Mouse (Mus musculus) myocyte (in vitro differentiated cells): ENCODE results near the gene Olfr287. TPM values are rescaled to one million over a fixed set of nuclear protein-coding genes. Genes with fewer than 3 reads are reported as not detected.

Experiments
- H3K27me3 ChIP-seq: one replicate; pipeline ENCODE4 v1.6.1; 2011; ENCODE audit not compliant: control insufficient read depth, insufficient read depth, insufficient read length
- H3K36me3 ChIP-seq: one replicate; pipeline ENCODE4 v1.6.1; 2011; ENCODE audit not compliant: control insufficient read depth, insufficient read depth
- H3K4me2 ChIP-seq: one replicate; pipeline ENCODE4 v1.6.1; 2011; ENCODE audit warnings: low read depth, control low read depth
- H3K4me3 ChIP-seq: one replicate; pipeline ENCODE4 v1.5.1; 2011; ENCODE audit warnings: mild to moderate bottlenecking, control low read depth, moderate library complexity
- H3K79me2 ChIP-seq: one replicate; pipeline ENCODE4 v1.6.1; 2011; ENCODE audit not compliant: control insufficient read depth, insufficient read depth
- H3ac ChIP-seq: one replicate; pipeline ENCODE4 v1.6.1; 2011; ENCODE audit not compliant: control insufficient read depth, insufficient read length
- CEBPB ChIP-seq: IDR thresholded peaks from 2 replicates; pipeline ENCODE4 v1.6.1; 2011; ENCODE audit warnings: mild to moderate bottlenecking, moderate library complexity; ENCODE audit not compliant: poor library complexity, insufficient read depth, severe bottlenecking
- E2F4 ChIP-seq: IDR thresholded peaks from one replicate; pipeline ENCODE4 v1.6.1; 2011; ENCODE audit warnings: mild to moderate bottlenecking, control low read depth, moderate library complexity; ENCODE audit not compliant: insufficient read depth
- MAX ChIP-seq: IDR thresholded peaks from one replicate; pipeline ENCODE4 v1.6.1; 2011; ENCODE audit warnings: low read depth, mild to moderate bottlenecking, control low read depth
- MYOD1 ChIP-seq, 3 experiments: IDR thresholded peaks; one replicate each; pipeline ENCODE4 v1.6.1; 2011; ENCODE audit warnings: control low read depth in 2 of 3, low read depth in 2 of 3, mild to moderate bottlenecking in 2 of 3, moderate library complexity in 1 of 3; ENCODE audit not compliant: insufficient read length in 2 of 3, control insufficient read depth in 1 of 3
- MYOG ChIP-seq, 3 experiments: IDR thresholded peaks; one replicate each; pipeline ENCODE4 v1.6.1; 2011; ENCODE audit warnings: control low read depth in 2 of 3, low read depth in 2 of 3, mild to moderate bottlenecking in 2 of 3; ENCODE audit not compliant: insufficient read length in 2 of 3, control insufficient read depth in 1 of 3, insufficient read depth in 1 of 3
- POLR2A ChIP-seq: IDR thresholded peaks from one replicate; pipeline ENCODE4 v1.6.1; 2011; ENCODE audit warnings: low read depth, mild to moderate bottlenecking, control low read depth, moderate library complexity; ENCODE audit not compliant: insufficient read length
- POLR2AphosphoS2 ChIP-seq: IDR thresholded peaks from one replicate; pipeline ENCODE4 v1.6.1; 2011; ENCODE audit warnings: low read depth, control low read depth; ENCODE audit not compliant: insufficient read length
- REST ChIP-seq: IDR thresholded peaks from one replicate; pipeline ENCODE4 v1.6.1; 2011; ENCODE audit warnings: mild to moderate bottlenecking, control low read depth, moderate library complexity; ENCODE audit not compliant: insufficient read depth, insufficient read length
- SRF ChIP-seq: IDR thresholded peaks from one replicate; pipeline ENCODE4 v1.6.1; 2011; ENCODE audit warnings: low read depth; ENCODE audit not compliant: control insufficient read depth, insufficient read length
- TCF12 ChIP-seq: IDR thresholded peaks from one replicate; pipeline ENCODE4 v1.6.1; 2011; ENCODE audit warnings: mild to moderate bottlenecking, control low read depth; ENCODE audit not compliant: poor library complexity, insufficient read depth, severe bottlenecking
- TCF3 ChIP-seq: IDR thresholded peaks from one replicate; pipeline ENCODE4 v1.6.1; 2011; ENCODE audit warnings: low read depth, control low read depth; ENCODE audit not compliant: insufficient read length
- USF1 ChIP-seq: IDR thresholded peaks from one replicate; pipeline ENCODE4 v1.6.1; 2011; ENCODE audit warnings: low read depth, mild to moderate bottlenecking, control low read depth, moderate library complexity
- polyA plus RNA-seq: library from polyadenylated mRNA; unstranded; fragments of >200 nt; fragmentation: generic; extraction: Trizol; gene quantifications from one replicate; pipeline ENCODE4 v1.2.1, GENCODE M21; 2012; ENCODE audit warnings: missing spikeins

Gene Olfr287
- polyA plus RNA-seq, 1 experiment = not detected

- Histone ChIP-seq H3K27me3 (peaks cover 19% of the 10 kb centered on the region), H3K4me2 (no peak overlapping the region), H3ac (no peak overlapping the region), H3K79me2 (no peaks in the 10 kb centered on the region), H3K36me3 (no peaks in the 10 kb centered on the region), H3K4me3 (no peak overlapping the region)
- no peak for TF ChIP-seq SRF
- no peak for TF ChIP-seq MYOG (IDR thresholded peaks at IDR 0.05; ENCODE audit: control insufficient read depth in 1 of 3, insufficient read depth in 1 of 3, insufficient read length in 2 of 3, low read depth in 2 of 3)
- no peak for TF ChIP-seq TCF12
Observed at GRCm38 (mm10) chr15:98209676-98210075, 11.2 kb downstream of the Olfr287 start.

GRCm38 (mm10) chr15:98195442-98195841, 25.4 kb downstream of the Olfr287 start, which contains the start of gene Olfr288:
Olfr288 (minus strand) TSS chr15:98195542.
- no peak within 1 kb of the TSS for H3K4me2 ChIP-seq
- no peaks in the 10 kb centered on the region for H3K79me2 ChIP-seq
- no peaks in the 10 kb centered on the region for H3K36me3 ChIP-seq
- H3ac ChIP-seq = no peak within 1 kb of the TSS
- peaks cover 43% of the 10 kb centered on the region for H3K27me3 ChIP-seq
- H3K4me3 ChIP-seq = no peak within 1 kb of the TSS
- no peak for TF ChIP-seq SRF
- TF ChIP-seq TCF3 = no peak
- no peak for TF ChIP-seq TCF12
- TF ChIP-seq REST = no peak
- TF ChIP-seq POLR2A = no peak
- no peak for TF ChIP-seq CEBPB
- no peak for TF ChIP-seq POLR2AphosphoS2
- no peak for TF ChIP-seq E2F4
- TF ChIP-seq MYOD1 (IDR thresholded peaks at IDR 0.05; ENCODE audit: control insufficient read depth in 1 of 3, insufficient read length in 2 of 3, low read depth in 2 of 3) = no peak

- no peaks in the 10 kb centered on the region for H3K36me3 ChIP-seq
- TF ChIP-seq CEBPB = no peak
- no peak for TF ChIP-seq USF1
- no peak for TF ChIP-seq E2F4
- no peak for TF ChIP-seq MYOD1 (IDR thresholded peaks at IDR 0.05; ENCODE audit: control insufficient read depth in 1 of 3, insufficient read length in 2 of 3, low read depth in 2 of 3)
- TF ChIP-seq TCF3 = no peak
- no peaks in the 10 kb centered on the region for H3K27me3 ChIP-seq
- H3K4me2 ChIP-seq = no peak overlapping the region
- H3ac ChIP-seq = no peak overlapping the region
- H3K4me3 ChIP-seq = no peak overlapping the region
- no peaks in the 10 kb centered on the region for H3K79me2 ChIP-seq
Observed at GRCm38 (mm10) chr15:98184456-98184855, 36.4 kb downstream of the Olfr287 start.

GRCm38 (mm10) chr15:98181856-98182570, 38.8 kb downstream of the Olfr287 start:
- H3ac ChIP-seq = no peak overlapping the region
- TF ChIP-seq E2F4 (no peak), USF1 (no peak), POLR2AphosphoS2 (no peak), REST (no peak), MYOG (IDR thresholded peaks at IDR 0.05; ENCODE audit: control insufficient read depth in 1 of 3, insufficient read depth in 1 of 3, insufficient read length in 2 of 3, low read depth in 2 of 3) (no peak), TCF12 (no peak), MYOD1 (IDR thresholded peaks at IDR 0.05; ENCODE audit: control insufficient read depth in 1 of 3, insufficient read length in 2 of 3, low read depth in 2 of 3) (no peak), CEBPB (no peak), MAX (no peak), TCF3 (no peak), SRF (no peak), POLR2A (no peak)

GRCm38 (mm10) chr15:98181132-98181711, 39.6 kb downstream of the Olfr287 start:
- Histone ChIP-seq H3K27me3 (peaks cover 16% of the 10 kb centered on the region), H3K36me3 (no peaks in the 10 kb centered on the region), H3K4me3 (peak overlapping the region; percentile 15), H3ac (no peak overlapping the region), H3K4me2 (peak overlapping the region; percentile 90), H3K79me2 (no peaks in the 10 kb centered on the region)
- TF ChIP-seq POLR2AphosphoS2 (no peak), CEBPB (0 out of 2 replicates have a peak, but pooled peaks have one; percentile 32), MYOG (IDR thresholded peaks at IDR 0.05; ENCODE audit: control insufficient read depth in 1 of 3, insufficient read depth in 1 of 3, insufficient read length in 2 of 3, low read depth in 2 of 3) (peak in 1 of 3 experiments; percentile 27), MYOD1 (IDR thresholded peaks at IDR 0.05; ENCODE audit: control insufficient read depth in 1 of 3, insufficient read length in 2 of 3, low read depth in 2 of 3) (peak in 1 of 3 experiments; percentile 51), USF1 (no peak)

More at GRCm38 (mm10) chr15:98181856-98182570, 38.8 kb downstream of the Olfr287 start:
- no peaks in the 10 kb centered on the region for H3K36me3 ChIP-seq
- peaks cover 10% of the 10 kb centered on the region for H3K27me3 ChIP-seq
- no peak overlapping the region for H3K4me3 ChIP-seq
- H3K4me2 ChIP-seq = peak overlapping the region; percentile 90
- no peaks in the 10 kb centered on the region for H3K79me2 ChIP-seq
